Mouse (Mus musculus) neutrophil, adult 5-6 weeks (primary cell): ENCODE data around the gene Casp12. TPM values are rescaled to one million over a fixed set of nuclear protein-coding genes. Genes with fewer than 3 reads are reported as not detected.

Experiments used
- ATAC-seq: fragments of 151-379, 151-347 bp; 2 replicates; pipeline ENCODE4 v1.8.0; 2017; ENCODE audit warnings: mild to moderate bottlenecking, moderate TSS enrichment; ENCODE audit not compliant: insufficient number of reproducible peaks, poor library complexity, low FRiP score, severe bottlenecking; ENCODE audit errors: extremely low read depth
- total RNA-seq: library from RNA; stranded (forward); fragments of 200-1000 nt; gene quantifications from 2 replicates; pipeline ENCODE4 v1.2.3, GENCODE M21; 2017

The Casp12 gene
- total RNA-seq, 1 experiment from 2014 or later, result 0.47 TPM

GRCm38 (mm10) chr9:5417871-5418270 is 72.6 kb downstream of the Casp12 start:
- ATAC-seq, result no peak

Other genes with a start within 250 kb of the Casp12 start
- 89.2 and 89.7 TPM in 2 replicates for gene Casp1, start 46.9 kb upstream of the Casp12 start, total RNA-seq
- gene Casp4, start 36.6 kb upstream of the Casp12 start, total RNA-seq, result 94.6 and 118 TPM in 2 replicates